Mouse (Mus musculus) limb, embryonic 14.5 days (tissue): Measurements from ENCODE around the gene Tacr1. TPM values are rescaled to one million over a fixed set of nuclear protein-coding genes. Genes with fewer than 3 reads are reported as not detected.

Experiments
- ATAC-seq: fragments of 200-750 bp; cut with Nextera tagmentation; 2 replicates; pipeline ENCODE4 v1.8.0; 2017; ENCODE audit warnings: low read depth, moderate number of reproducible peaks, moderate TSS enrichment; ENCODE audit not compliant: low FRiP score
- DNase-seq: peaks from one replicate; pipeline ENCODE4 v3.0.0-alpha.2; 2015; ENCODE audit warnings: low spot score
- H3K27ac ChIP-seq: fragments of 300-500 bp; sonication (generic); replicated peaks from 2 replicates; pipeline ENCODE4 v1.5.1; 2014; ENCODE audit warnings: low read depth, mild to moderate bottlenecking, low read length, moderate library complexity, mixed read lengths
- H3K27me3 ChIP-seq: fragments of 300-500 bp; sonication (generic); 2 replicates; pipeline ENCODE4 v1.6.1; 2014; ENCODE audit warnings: low read length, mixed read lengths; ENCODE audit not compliant: control insufficient read depth, insufficient read depth
- H3K36me3 ChIP-seq: fragments of 300-500 bp; sonication (generic); 2 replicates; pipeline ENCODE4 v1.6.1; 2014; ENCODE audit warnings: mild to moderate bottlenecking, low read length, moderate library complexity, mixed read lengths; ENCODE audit not compliant: control insufficient read depth, insufficient read depth
- H3K4me1 ChIP-seq: fragments of 300-500 bp; sonication (generic); 2 replicates; pipeline ENCODE4 v1.6.1; 2014; ENCODE audit warnings: antibody characterized with exemption, low read length, mixed read lengths; ENCODE audit not compliant: control insufficient read depth, insufficient read depth
- H3K4me2 ChIP-seq: fragments of 300-500 bp; sonication (generic); replicated peaks from 2 replicates; pipeline ENCODE4 v1.6.1; 2014; ENCODE audit warnings: low read depth, mild to moderate bottlenecking, low read length, moderate library complexity; ENCODE audit not compliant: severe bottlenecking
- H3K4me3 ChIP-seq: fragments of 300-500 bp; sonication (generic); replicated peaks from 2 replicates; pipeline ENCODE4 v1.5.1; 2014; ENCODE audit warnings: low read length
- H3K9ac ChIP-seq: fragments of 300-500 bp; sonication (generic); 2 replicates; pipeline ENCODE4 v1.6.1; 2014; ENCODE audit warnings: mild to moderate bottlenecking, low read depth, low read length, moderate library complexity; ENCODE audit not compliant: severe bottlenecking
- H3K9me3 ChIP-seq: fragments of 300-500 bp; sonication (generic); 2 replicates; pipeline ENCODE4 v1.6.1; 2016; ENCODE audit warnings: low read length; ENCODE audit not compliant: control insufficient read depth
- POLR2A ChIP-seq: fragments of 200-500 bp; IDR thresholded peaks from 2 replicates; pipeline ENCODE4 v1.8.0; 2012; ENCODE audit warnings: inconsistent platforms, mild to moderate bottlenecking, moderate library complexity, borderline replicate concordance; ENCODE audit not compliant: insufficient read depth, insufficient read length; ENCODE audit errors: extremely low read depth
- WGBS: fragments of 180-500 bp; shearing (Covaris S2); extraction: QIAGEN DNeasy Blood & Tissue Kit; methylation state at CpG from one replicate; pipeline ENCODE4 v1.1.7; 2014; 5-methylcytosine and 5-hydroxymethylcytosine counted together
- polyA plus RNA-seq, 2 experiments: library from polyadenylated mRNA; depleted of rRNA in 1 of 2; stranded (reverse) in 1 of 2; unstranded in 1 of 2; fragments of >200 nt; fragmentation: Nextera tagmentation in 1 of 2; extraction: Ambion mirVana in 1 of 2; gene quantifications; 2 replicates each; pipeline versions ENCODE4 v1.2.1 to v1.2.3; 2012 to 2014

The Tacr1 gene
- polyA plus RNA-seq, 2 experiments, result 0.40 to 0.49 TPM

DNA sequence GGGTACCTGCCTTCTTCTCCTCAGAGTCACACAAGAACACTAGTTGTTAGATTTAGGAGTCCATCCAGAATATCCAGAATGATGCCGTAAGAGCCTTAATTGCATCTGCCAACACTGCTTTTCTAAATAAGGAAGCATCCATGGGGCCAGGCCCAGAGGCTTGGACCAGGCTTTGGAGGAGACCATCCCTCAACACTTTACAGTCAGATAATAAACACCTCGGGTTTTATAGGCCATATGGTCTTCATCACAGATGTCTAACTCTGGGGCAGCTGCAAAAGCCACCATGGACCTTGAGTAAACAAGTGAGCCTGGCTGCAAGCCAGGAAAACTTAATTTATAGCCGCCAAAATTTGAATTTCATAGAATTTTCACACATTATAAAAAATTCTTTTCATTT is 53.1 kb downstream of the Tacr1 start:
- ATAC-seq, result peak; percentile 91
- peaks cover 14% of the 10 kb centered on the region for H3K4me1 ChIP-seq
- no peak overlapping the region for H3K9ac ChIP-seq
- H3K9me3 ChIP-seq, result no peaks in the 10 kb centered on the region
- TF ChIP-seq POLR2A, result no peak
- DNase-seq, result peak; percentile 86
- 0 out of 2 replicates have a peak, but pooled peaks cover 3% of the 10 kb centered on the region for H3K27me3 ChIP-seq
- no peak overlapping the region for H3K4me2 ChIP-seq
- no peak overlapping the region for H3K4me3 ChIP-seq
- 13% methylated on average over 3 of the region's 3 CpGs for WGBS
- no peaks in the 10 kb centered on the region for H3K36me3 ChIP-seq
- no peak overlapping the region for H3K27ac ChIP-seq

DNA sequence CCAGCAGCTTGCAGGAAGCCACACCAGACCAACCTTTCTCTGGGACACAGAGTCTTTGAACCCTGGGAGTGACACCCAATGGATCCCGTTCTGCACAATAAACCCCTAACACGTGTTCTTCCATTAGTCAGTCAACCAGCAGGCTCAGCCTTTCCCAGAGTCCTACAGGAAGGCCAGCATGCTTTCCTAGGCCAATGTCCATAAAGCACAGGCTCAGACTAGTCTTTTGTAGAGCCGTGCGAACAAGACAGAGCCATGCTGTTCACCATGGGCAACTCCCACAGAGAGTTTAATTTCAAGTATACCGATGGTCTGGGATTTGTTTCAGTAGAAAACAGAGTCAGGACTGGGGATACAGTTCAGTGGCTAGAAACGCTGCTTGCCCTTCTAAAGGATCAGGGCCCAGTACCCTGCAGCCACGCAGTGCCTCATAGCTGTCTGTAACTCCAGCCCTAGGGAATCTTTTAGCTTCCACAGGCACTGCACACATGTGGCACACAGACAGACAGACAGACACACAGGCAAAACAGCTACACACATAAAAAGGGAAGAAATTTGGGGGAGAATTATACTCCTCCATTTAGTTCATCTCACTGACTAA is 55.1 kb downstream of the Tacr1 start:
- no peak overlapping the region for H3K4me2 ChIP-seq
- peaks cover 14% of the 10 kb centered on the region for H3K4me1 ChIP-seq
- no peaks in the 10 kb centered on the region for H3K9me3 ChIP-seq
- no peaks in the 10 kb centered on the region for H3K36me3 ChIP-seq
- no peak for DNase-seq
- 44% methylated on average over 7 of the region's 7 CpGs for WGBS
- H3K27me3 ChIP-seq, result 0 out of 2 replicates have a peak, but pooled peaks cover 3% of the 10 kb centered on the region
- no peak for TF ChIP-seq POLR2A
- no peak overlapping the region for H3K27ac ChIP-seq
- H3K4me3 ChIP-seq, result no peak overlapping the region
- H3K9ac ChIP-seq, result no peak overlapping the region
- ATAC-seq, result no peak

- Histone ChIP-seq H3K4me1 (peaks cover 14% of the 10 kb centered on the region), H3K4me2 (no peak overlapping the region), H3K9ac (no peak overlapping the region), H3K27ac (no peak overlapping the region), H3K9me3 (no peaks in the 10 kb centered on the region), H3K36me3 (no peaks in the 10 kb centered on the region), H3K4me3 (no peak overlapping the region), H3K27me3 (0 out of 2 replicates have a peak, but pooled peaks cover 5% of the 10 kb centered on the region)
- no peak for ATAC-seq
- TF ChIP-seq POLR2A, result no peak
- DNase-seq, result no peak
- WGBS, result 61% methylated on average over 15 of the region's 15 CpGs
Observed at GRCm38 (mm10) chr6:82458762-82459389, 56.7 kb downstream of the Tacr1 start.

- no peak overlapping the region for H3K4me2 ChIP-seq
- no peaks in the 10 kb centered on the region for H3K9me3 ChIP-seq
- H3K4me1 ChIP-seq, result no peaks in the 10 kb centered on the region
- H3K36me3 ChIP-seq, result no peaks in the 10 kb centered on the region
- DNase-seq (no peak), ATAC-seq (no peak)
- 37% methylated on average over 4 of the region's 4 CpGs for WGBS
- 0 out of 2 replicates have a peak, but pooled peaks cover 5% of the 10 kb centered on the region for H3K27me3 ChIP-seq
- no peak overlapping the region for H3K27ac ChIP-seq
- H3K4me3 ChIP-seq, result no peak overlapping the region
- TF ChIP-seq POLR2A, result no peak
- H3K9ac ChIP-seq, result no peak overlapping the region
Observed at GRCm38 (mm10) chr6:82463171-82463570, 61.0 kb downstream of the Tacr1 start.

DNA sequence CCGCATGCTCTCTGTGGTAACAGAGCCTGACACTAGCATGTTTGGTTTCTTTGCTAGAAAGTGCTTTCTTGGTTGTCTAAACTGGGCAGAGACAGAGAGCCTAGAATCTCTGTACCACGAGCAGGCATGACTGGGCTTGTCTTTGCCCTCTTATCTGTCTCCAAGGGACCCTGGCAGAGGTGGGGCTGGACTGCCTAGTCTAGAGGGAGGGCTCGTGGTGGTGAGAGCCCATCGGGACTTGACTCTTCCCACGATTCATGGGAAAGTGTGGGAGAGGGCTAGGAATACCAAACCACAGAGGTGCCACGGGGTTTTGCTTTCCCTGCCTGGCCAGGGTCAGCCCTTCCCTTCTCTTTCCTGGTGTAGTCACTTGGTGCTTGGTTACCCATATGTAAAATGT is 72.3 kb downstream of the Tacr1 start:
- Histone ChIP-seq H3K4me1 (no peaks in the 10 kb centered on the region), H3K9me3 (no peaks in the 10 kb centered on the region), H3K27me3 (no peaks in the 10 kb centered on the region), H3K36me3 (no peaks in the 10 kb centered on the region), H3K27ac (no peak overlapping the region), H3K4me3 (no peak overlapping the region), H3K4me2 (no peak overlapping the region), H3K9ac (no peak overlapping the region)
- DNase-seq (no peak), ATAC-seq (no peak)
- no peak for TF ChIP-seq POLR2A
- 77% methylated on average over 6 of the region's 6 CpGs for WGBS
